Mouse (Mus musculus) thymus, adult 2 months (tissue): ENCODE measurements around the gene Zfp459. TPM values are rescaled to one million over a fixed set of nuclear protein-coding genes. Genes with fewer than 3 reads are reported as not detected.
A peak's percentile ranks its signal among the peaks of the same experiment; 100 is the strongest.
"Not testable (repeated sequence)": the region's sequence is repeated elsewhere in the genome, so short reads cannot be mapped to it uniquely, and the experiment has no call there.

Experiments
- DNase-seq: peaks from one replicate; pipeline ENCODE4 v3.0.0; 2021
- H3K27ac ChIP-seq: fragments of 200-500 bp; 2 replicates; pipeline ENCODE4 v1.5.1; 2012; ENCODE audit warnings: low read length, control low read depth; ENCODE audit not compliant: control insufficient read depth, insufficient read depth
- H3K27me3 ChIP-seq: fragments of 200-500 bp; 2 replicates; pipeline ENCODE4 v1.6.1; 2012; ENCODE audit warnings: mild to moderate bottlenecking, low read length, moderate library complexity, mixed read lengths; ENCODE audit not compliant: control insufficient read depth, insufficient read depth
- H3K36me3 ChIP-seq: fragments of 200-500 bp; 2 replicates; pipeline ENCODE4 v1.6.1; 2012; ENCODE audit warnings: mild to moderate bottlenecking, low read length, moderate library complexity; ENCODE audit not compliant: control insufficient read depth, insufficient read depth
- H3K4me1 ChIP-seq: fragments of 200-500 bp; replicated peaks from 2 replicates; pipeline ENCODE4 v1.6.1; 2012; ENCODE audit warnings: low read length; ENCODE audit not compliant: control insufficient read depth, insufficient read depth
- H3K4me3 ChIP-seq: fragments of 200-500 bp; 2 replicates; pipeline ENCODE4 v1.5.1; 2012; ENCODE audit warnings: mild to moderate bottlenecking, low read length, control low read depth, moderate library complexity; ENCODE audit not compliant: control insufficient read depth, insufficient read depth
- CTCF ChIP-seq: fragments of 200-500 bp; IDR thresholded peaks from 2 replicates; pipeline ENCODE4 v1.5.1; 2012; ENCODE audit warnings: mild to moderate bottlenecking, control low read depth, low read length, moderate library complexity, borderline replicate concordance; ENCODE audit not compliant: control insufficient read depth, poor library complexity, insufficient read depth; ENCODE audit errors: extremely low read depth
- POLR2A ChIP-seq: fragments of 200-500 bp; IDR thresholded peaks from 2 replicates; pipeline ENCODE4 v1.6.1; 2012; ENCODE audit warnings: mild to moderate bottlenecking, low read length, control low read depth, moderate library complexity; ENCODE audit not compliant: control insufficient read depth, poor library complexity, insufficient read depth; ENCODE audit errors: extremely low read depth
- WGBS: fragments of 180-500 bp; shearing (Covaris S2); methylation state at CpG from one replicate; pipeline ENCODE4 v1.1.7; 2018; 5-methylcytosine and 5-hydroxymethylcytosine counted together
- polyA plus RNA-seq: library from polyadenylated mRNA; depleted of rRNA; stranded (reverse); fragments of >200 nt; gene quantifications from 2 replicates; pipeline ENCODE4 v1.2.3, GENCODE M21; 2012; rRNA removed

Zfp459 gene
- polyA plus RNA-seq, result 0.41 and 0.61 TPM in 2 replicates

DNA sequence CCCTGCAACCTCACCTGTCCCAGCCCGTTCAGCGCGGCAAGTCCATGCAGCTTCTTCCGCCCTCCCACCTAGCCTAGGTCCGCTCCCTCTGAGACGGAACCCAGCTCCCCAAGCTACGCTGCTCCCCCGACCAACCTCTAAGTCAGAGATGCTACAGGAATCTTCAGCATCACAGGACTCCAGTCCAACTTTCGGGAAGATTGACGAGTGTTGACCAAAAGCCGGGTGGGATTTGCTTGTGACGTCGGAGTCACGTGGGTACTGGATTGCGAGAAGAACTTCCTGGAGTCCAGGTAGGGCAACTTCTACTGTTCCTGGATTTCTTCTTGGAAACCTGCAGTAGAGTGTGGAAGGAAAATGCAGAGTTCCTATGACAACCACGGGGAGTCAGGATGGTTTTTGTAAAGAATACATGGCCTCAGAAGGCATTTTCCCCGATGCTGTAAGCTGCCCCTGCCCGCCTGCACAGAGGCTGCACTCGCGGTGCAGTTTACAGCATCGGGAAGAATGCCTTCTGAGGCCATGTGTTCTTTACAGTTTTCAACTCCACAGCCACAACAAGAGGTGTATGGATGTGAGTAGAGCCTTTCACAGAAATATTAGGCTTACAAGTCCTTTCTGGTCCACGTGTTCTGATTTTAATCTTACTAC is at the start of gene Zfp459:
Zfp459 (minus strand) TSS at position 212 of the 651 bp plus-strand sequence.
- TF ChIP-seq CTCF (no peak), POLR2A (no peak)

DNA sequence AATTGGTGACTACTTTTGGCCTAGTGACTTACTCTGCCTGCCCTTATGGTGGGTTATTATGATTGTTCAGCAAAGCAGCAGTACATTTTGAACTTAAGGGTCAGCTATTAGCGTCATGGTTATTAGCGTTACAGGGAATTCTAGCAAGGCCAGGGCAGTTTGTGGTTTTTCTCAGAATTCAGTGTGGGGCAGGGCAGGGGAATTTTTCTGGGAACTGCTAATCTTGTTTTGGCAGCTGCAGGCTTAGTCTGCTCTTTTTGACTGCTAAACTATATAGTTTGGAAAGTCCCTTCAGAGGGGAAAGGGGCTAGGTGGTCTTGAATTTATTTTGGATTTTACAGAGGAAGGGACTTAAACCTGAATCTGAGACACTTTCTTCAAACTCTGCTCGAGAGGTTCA is 48.1 kb upstream of the Zfp459 start:
- no peak for TF ChIP-seq CTCF
- no peak for TF ChIP-seq POLR2A
- H3K36me3 ChIP-seq, result peaks cover 10% of the 10 kb centered on the region
- no peaks in the 10 kb centered on the region for H3K4me1 ChIP-seq
- H3K27ac ChIP-seq, result no peak overlapping the region
- WGBS, result 91% methylated on average over 3 of the region's 3 CpGs
- no peak for DNase-seq
- no peak overlapping the region for H3K4me3 ChIP-seq
- H3K27me3 ChIP-seq, result no peaks in the 10 kb centered on the region

More for the DNA sequence above, at the start of gene Zfp459:
- no peaks in the 10 kb centered on the region for H3K27me3 ChIP-seq
- H3K4me1 ChIP-seq, result peaks cover 3% of the 10 kb centered on the region
- no peaks in the 10 kb centered on the region for H3K36me3 ChIP-seq
- peak; percentile 54 for DNase-seq
- no peak within 1 kb of the TSS for H3K27ac ChIP-seq
- H3K4me3 ChIP-seq, result peak within 1 kb of the TSS; percentile 96
- 1% methylated on average over 22 of the region's 22 CpGs for WGBS

DNA sequence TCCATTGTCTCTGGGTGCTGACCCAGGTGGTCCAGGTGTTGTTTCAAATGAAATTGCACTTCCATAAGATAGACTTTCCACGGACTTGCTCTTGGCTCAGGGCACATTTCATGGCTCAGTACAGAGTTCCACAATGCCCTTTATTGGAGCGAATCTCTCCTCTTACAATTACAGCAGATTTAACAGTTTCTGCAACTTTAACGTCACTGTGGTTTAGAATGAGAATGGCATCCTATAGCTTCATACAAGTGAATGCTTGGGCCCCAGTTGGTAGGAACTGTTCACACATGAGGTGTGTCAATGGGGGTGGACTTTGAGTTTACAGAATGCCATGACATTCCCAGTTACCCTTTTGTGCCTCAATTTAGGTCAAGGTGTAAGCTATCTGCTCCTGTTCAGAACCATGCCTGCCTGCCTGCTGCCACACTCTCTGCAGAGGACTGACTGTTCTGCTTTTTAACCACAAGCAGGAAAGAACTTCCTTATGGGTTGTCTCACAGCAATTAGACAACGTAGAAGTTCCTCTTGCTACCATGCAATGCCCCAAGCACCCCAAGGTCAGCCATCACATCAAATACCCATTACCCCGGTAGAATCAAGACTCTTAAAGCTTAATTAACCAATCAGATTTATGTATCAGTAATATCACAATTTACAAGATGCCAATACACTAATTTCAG is 42.4 kb upstream of the Zfp459 start:
- not testable (repeated sequence) for H3K4me1 ChIP-seq, H3K36me3 ChIP-seq, DNase-seq, H3K27ac ChIP-seq, H3K4me3 ChIP-seq, H3K27me3 ChIP-seq
- 20% methylated on average over 3 of the region's 5 CpGs for WGBS

DNA sequence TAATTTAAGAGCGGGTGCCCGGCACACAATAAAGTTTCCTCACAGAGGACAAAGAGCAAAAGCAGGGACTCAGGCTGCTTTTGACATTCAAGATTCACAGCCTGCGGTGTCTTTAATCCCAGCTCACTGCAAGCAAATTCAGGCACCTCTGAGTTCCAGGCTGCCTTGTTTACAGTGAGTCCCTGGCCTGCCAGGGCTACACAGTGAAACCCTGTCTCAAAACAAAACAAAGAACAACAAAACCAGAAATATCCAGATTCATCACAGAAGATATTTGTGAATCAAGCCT is 30.7 kb upstream of the Zfp459 start:
- Histone ChIP-seq H3K4me3 (no peak overlapping the region), H3K27me3 (no peaks in the 10 kb centered on the region), H3K27ac (no peak overlapping the region), H3K4me1 (peaks cover 8% of the 10 kb centered on the region), H3K36me3 (peaks cover 11% of the 10 kb centered on the region)
- DNase-seq, result no peak
- TF ChIP-seq POLR2A (no peak), CTCF (no peak)
- 30% methylated on average over 3 of the region's 3 CpGs for WGBS

DNA sequence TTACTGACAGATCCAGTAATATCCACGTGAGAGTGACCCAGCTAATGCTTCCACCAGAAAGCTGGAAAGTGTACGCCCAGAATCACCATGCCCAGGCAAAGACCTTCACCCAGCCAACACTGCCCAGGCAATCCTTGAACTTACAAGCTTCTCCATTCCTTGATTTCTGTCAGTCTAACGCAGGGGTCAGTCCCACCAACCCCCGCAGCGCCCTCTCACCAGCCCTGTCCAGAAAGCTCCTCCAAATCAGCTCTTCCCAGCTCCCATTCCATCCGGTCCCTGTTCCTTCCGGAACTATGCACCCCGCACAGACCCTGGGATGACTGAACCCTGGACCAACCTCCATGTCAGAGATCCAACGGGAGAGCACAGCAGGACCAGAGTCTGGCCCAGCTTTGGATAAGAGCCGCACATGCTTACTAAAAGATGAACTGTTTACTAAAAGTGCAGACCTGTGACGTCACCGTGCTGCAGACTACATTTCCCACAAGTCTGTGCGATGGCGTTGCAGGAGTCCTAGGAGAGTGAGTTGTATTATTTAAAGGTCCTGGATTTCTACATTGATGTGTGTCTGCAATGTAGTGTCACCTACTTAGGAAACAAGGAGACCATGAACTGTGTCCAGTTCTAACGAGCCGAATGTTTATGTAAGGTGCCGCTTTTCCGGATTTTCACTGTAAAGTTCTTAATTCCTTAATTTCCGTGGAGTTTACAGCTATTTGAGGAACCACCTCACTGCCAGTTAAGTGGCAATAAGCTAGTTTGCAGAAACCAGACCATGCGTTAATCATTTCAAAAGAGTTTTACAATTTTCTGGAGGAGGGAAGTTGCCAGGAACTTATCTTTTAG is 30.2 kb upstream of the Zfp459 start, which contains the start of gene Zfp874a:
Zfp874a (minus strand) TSS at position 453 of the 849 bp plus-strand sequence.
- 1% methylated on average over 20 of the region's 20 CpGs for WGBS
- H3K27ac ChIP-seq, result no peak within 1 kb of the TSS
- peak; percentile 90 for DNase-seq
- H3K27me3 ChIP-seq, result no peaks in the 10 kb centered on the region
- peaks cover 16% of the 10 kb centered on the region for H3K36me3 ChIP-seq
- peaks cover 8% of the 10 kb centered on the region for H3K4me1 ChIP-seq
- peak within 1 kb of the TSS; percentile 77 for H3K4me3 ChIP-seq
- TF ChIP-seq POLR2A (no peak), CTCF (no peak)

DNA sequence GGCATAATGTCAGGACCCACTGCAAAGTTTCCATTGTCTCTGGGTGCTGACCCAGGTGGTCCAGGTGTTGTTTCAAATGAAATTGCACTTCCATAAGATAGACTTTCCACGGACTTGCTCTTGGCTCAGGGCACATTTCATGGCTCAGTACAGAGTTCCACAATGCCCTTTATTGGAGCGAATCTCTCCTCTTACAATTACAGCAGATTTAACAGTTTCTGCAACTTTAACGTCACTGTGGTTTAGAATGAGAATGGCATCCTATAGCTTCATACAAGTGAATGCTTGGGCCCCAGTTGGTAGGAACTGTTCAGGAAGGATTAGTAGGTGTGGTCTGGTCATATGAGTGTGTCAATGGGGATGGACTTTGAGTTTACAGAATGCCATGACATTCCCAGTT is 15.9 kb upstream of the Zfp459 start:
- H3K36me3 ChIP-seq, H3K4me1 ChIP-seq, H3K4me3 ChIP-seq, H3K27ac ChIP-seq, H3K27me3 ChIP-seq, DNase-seq: not testable (repeated sequence)
- WGBS, result 100% methylated on average over 1 of the region's 3 CpGs

DNA sequence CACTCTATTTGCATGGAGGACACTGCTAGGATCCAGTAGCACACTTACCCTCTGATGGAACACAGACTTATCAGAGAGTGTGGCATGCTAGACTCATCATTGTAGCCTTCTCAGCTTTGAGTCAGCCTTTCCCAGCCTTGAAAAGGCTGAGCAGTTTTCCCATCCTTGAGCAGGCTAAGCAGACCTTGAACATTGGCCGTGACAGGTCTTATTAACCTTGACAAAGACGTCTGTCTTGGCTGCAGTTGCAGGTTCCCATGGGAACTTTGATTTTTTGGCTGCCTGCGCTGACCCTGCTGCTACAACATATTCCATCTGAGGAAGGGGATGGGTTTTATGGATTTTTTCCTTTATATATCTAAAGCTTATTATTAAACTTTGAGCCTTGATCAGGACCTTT is 6.9 kb upstream of the Zfp459 start:
- no peak overlapping the region for H3K4me3 ChIP-seq
- DNase-seq, result no peak
- WGBS, result 87% methylated on average over 3 of the region's 3 CpGs
- no peaks in the 10 kb centered on the region for H3K36me3 ChIP-seq
- TF ChIP-seq POLR2A (no peak), CTCF (no peak)
- H3K27ac ChIP-seq, result no peak overlapping the region
- no peaks in the 10 kb centered on the region for H3K27me3 ChIP-seq
- no peaks in the 10 kb centered on the region for H3K4me1 ChIP-seq

DNA sequence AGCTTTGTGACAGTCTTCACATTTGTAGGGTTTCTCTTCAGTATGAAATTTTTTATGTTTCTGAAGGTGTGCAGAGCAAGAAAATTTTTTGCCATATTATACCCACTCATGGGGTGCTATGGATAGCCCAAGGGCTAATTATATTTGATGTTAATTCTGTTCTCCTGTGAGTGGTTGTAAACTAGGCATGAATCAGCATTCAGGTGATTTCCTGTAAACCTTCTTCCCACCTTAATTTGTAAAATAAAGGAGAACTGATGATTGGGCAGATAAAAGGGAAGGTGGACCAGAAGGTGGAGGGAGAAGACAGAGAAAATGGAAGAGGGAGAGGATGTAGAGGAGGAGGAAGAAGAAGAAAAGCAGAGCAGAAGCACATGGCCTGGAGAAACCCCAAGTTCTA is 4.5 kb upstream of the Zfp459 start:
- not testable (repeated sequence) for H3K36me3 ChIP-seq, H3K4me3 ChIP-seq, H3K27me3 ChIP-seq, H3K4me1 ChIP-seq, H3K27ac ChIP-seq, DNase-seq

DNA sequence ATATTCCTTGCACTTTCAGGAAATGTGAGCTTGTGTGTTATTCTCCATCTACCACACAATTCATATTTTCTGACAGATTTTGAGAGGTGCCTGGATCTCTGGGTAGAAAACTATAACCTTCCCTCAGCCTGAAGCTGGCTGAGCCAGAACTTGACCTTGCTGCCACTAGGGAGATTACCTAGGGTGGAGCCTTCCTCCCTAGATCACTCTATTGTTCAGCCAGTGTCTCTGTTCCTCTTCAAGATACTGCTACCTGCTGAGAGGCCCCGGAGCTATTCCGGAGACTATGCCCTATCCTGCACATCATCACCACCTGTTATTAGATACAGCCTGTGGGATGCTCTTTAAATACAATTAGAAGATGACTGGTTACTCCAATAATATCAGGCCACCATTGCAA is 1.3 kb upstream of the Zfp459 start:
- H3K36me3 ChIP-seq, H3K27ac ChIP-seq, H3K4me1 ChIP-seq, H3K4me3 ChIP-seq, DNase-seq, H3K27me3 ChIP-seq: not testable (repeated sequence)
- whole genome bisulfite sequencing, result 93% methylated on average over 2 of the region's 2 CpGs
